In genomic region chr2:127437697-127438096, GRCm38 (mm10) we compare ENCODE assay signal across 20 mouse cellular contexts. TPM values are rescaled to one million over a fixed set of nuclear protein-coding genes. Genes with fewer than 3 reads are reported as not detected.
"Had no signal": no experiment of that assay in that cellular context is flagged by ENCODE, and none has a peak within 500 bp of the region (broad histone marks: within the 10 kb centered on the region; RNA-seq: fewer than 3 reads in every experiment).

No protein-coding gene starts in this region.

- H3K4me3 ChIP-seq: liver, embryonic 15.5 days; lung, embryonic 15.5 days; megakaryocyte, embryonic 14.5 days; midbrain, embryonic 13.5 days; midbrain, embryonic 15.5 days; neural tube, embryonic 12.5 days; stomach, embryonic 15.5 days had no signal

- H3K9me3 ChIP-seq: liver, embryonic 15.5 days; lung, embryonic 15.5 days; megakaryocyte, embryonic 14.5 days; midbrain, embryonic 13.5 days; midbrain, embryonic 15.5 days; neural tube, embryonic 12.5 days; stomach, embryonic 15.5 days had no signal

- H3K4me2 ChIP-seq: liver, embryonic 15.5 days; lung, embryonic 15.5 days; midbrain, embryonic 11.5 days; midbrain, embryonic 13.5 days; midbrain, embryonic 15.5 days; neural tube, embryonic 12.5 days; stomach, embryonic 15.5 days had no signal

- DNase-seq: liver, postnatal 0 days; lung, adult 2 months; lung, postnatal 14 days; lung, postnatal 36 days; thymus, adult 18-20 months; thymus, postnatal 14 days; thymus, postnatal 36 days had no signal

- ATAC-seq: liver, postnatal 0 days; lung, postnatal 0 days; midbrain, embryonic 13.5 days; midbrain, embryonic 15.5 days had no signal

- H3K27me3 ChIP-seq: liver, embryonic 15.5 days; lung, embryonic 15.5 days; midbrain, embryonic 13.5 days; midbrain, embryonic 15.5 days; neural tube, embryonic 12.5 days; stomach, embryonic 15.5 days had no signal

- H3K27ac ChIP-seq: liver, embryonic 15.5 days; lung, embryonic 15.5 days; macrophage; midbrain, embryonic 13.5 days; midbrain, embryonic 15.5 days; neural tube, embryonic 12.5 days; stomach, embryonic 15.5 days; stomach, postnatal 0 days had no signal

- H3K9ac ChIP-seq: liver, embryonic 15.5 days; liver, postnatal 0 days; lung, embryonic 15.5 days; midbrain, embryonic 13.5 days; midbrain, embryonic 15.5 days; neural tube, embryonic 12.5 days; stomach, embryonic 15.5 days had no signal

- H3K36me3 ChIP-seq: lung, embryonic 15.5 days had no signal

- H3K4me1 ChIP-seq: lung, embryonic 15.5 days; neural tube, embryonic 12.5 days; stomach, embryonic 15.5 days had no signal

RNA-seq across cellular contexts. Expression of gene Gpat2, which starts 12.7 kb away (rescaled TPM):
- total RNA-seq: monocyte, adult 5-6 weeks; neutrophil, adult 5-6 weeks had no signal
- polyA plus RNA-seq: macrophage had no signal
